Mouse (Mus musculus): ENCODE measurements around the gene Fscn2.

GRCm38 (mm10) chr11:120353500-120354303 lies 7.6 kb upstream of the Fscn2 start:
- TF ChIP-seq GATA1 (IDR thresholded peaks at IDR 0.05; ENCODE audit: borderline replicate concordance, low read length) (no peak), FLI1 (IDR thresholded peaks at IDR 0.05; ENCODE audit: low read length) (no peak)
